In the genomic region with DNA sequence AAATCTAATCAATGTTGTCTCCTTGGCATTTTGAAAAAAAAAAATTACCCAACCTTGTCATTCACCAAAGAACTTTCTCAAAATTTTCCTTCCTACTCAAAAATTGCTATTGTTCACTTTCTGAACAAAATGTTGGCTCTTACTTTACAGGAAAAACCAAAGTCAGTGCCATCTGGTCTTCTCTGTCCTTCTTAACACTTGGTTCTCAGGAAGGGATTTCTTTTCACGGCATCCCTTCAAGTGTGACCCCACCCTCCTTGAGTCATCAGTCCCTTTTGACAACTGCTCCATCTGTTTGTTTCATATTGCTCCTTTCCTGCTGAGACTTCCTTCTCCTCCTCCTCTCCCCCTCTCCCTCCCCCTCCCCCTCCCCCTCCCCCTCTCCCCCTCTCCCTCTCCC, we compare ENCODE assay signal across 22 mouse cellular contexts.
DNase-seq lines count a peak whose midpoint lies in the region; ATAC-seq and TF ChIP-seq lines count a peak whose summit lies in the region.
"Had no signal": no experiment of that assay in that cellular context is flagged by ENCODE, and none has a peak within 500 bp of the region (broad histone marks: within the 10 kb centered on the region; RNA-seq: fewer than 3 reads in every experiment).

No protein-coding gene starts in this region.

- H3K27me3 ChIP-seq in forebrain, embryonic 16.5 days (replicated peaks; ENCODE audit: control insufficient read depth, insufficient read depth, low read length), result no peaks in the 10 kb centered on the region
- H3K27me3 ChIP-seq: embryonic facial prominence, embryonic 12.5 days; embryonic facial prominence, embryonic 15.5 days; forebrain, embryonic 15.5 days; hindbrain, embryonic 12.5 days; hindbrain, embryonic 15.5 days had no signal

- H3K4me3 ChIP-seq in layer of hippocampus, adult 2 months, result no peak overlapping the region
- no peak overlapping the region for H3K4me3 ChIP-seq in forebrain, embryonic 16.5 days (replicated peaks; ENCODE audit: low read length)
- H3K4me3 ChIP-seq: embryonic facial prominence, embryonic 12.5 days; embryonic facial prominence, embryonic 15.5 days; forebrain, embryonic 15.5 days; gastrocnemius, adult 2 months; hindbrain, embryonic 12.5 days; hindbrain, embryonic 15.5 days had no signal

- peak overlapping the region; percentile 71; the same call in 1 of the 2 replicates for H3K27ac ChIP-seq in layer of hippocampus, adult 2 months
- H3K27ac ChIP-seq in forebrain, embryonic 16.5 days (ENCODE audit: low read length), result no peak overlapping the region
- H3K27ac ChIP-seq: embryonic facial prominence, embryonic 12.5 days; embryonic facial prominence, embryonic 15.5 days; forebrain, embryonic 15.5 days; gastrocnemius, adult 2 months; hindbrain, embryonic 12.5 days; hindbrain, embryonic 15.5 days had no signal

- no peak overlapping the region for H3K9ac ChIP-seq in forebrain, embryonic 16.5 days (replicated peaks; ENCODE audit: low read depth, low read length)
- H3K9ac ChIP-seq: embryonic facial prominence, embryonic 12.5 days; embryonic facial prominence, embryonic 15.5 days; forebrain, embryonic 15.5 days; hindbrain, embryonic 12.5 days; hindbrain, embryonic 15.5 days had no signal

- no peaks in the 10 kb centered on the region for H3K9me3 ChIP-seq in forebrain, embryonic 16.5 days (ENCODE audit: control insufficient read depth, low read length)
- H3K9me3 ChIP-seq: embryonic facial prominence, embryonic 12.5 days; embryonic facial prominence, embryonic 15.5 days; forebrain, embryonic 15.5 days; hindbrain, embryonic 12.5 days; hindbrain, embryonic 15.5 days had no signal

- ATAC-seq in forebrain, embryonic 16.5 days, result no peak
- ATAC-seq: activated CD4-positive, CD25-positive, alpha-beta regulatory T cell, adult 4 months; CD4-positive, CD25-positive, alpha-beta regulatory T cell, adult 4 months; forebrain, embryonic 15.5 days had no signal

- no peak for DNase-seq in layer of hippocampus, adult 2 months (ENCODE audit: low spot score in 2 of 2)
- DNase-seq in layer of hippocampus, postnatal 25 days (ENCODE audit: extremely low spot score in 1 of 2, low spot score in 1 of 2), result no peak
- DNase-seq in right cerebral cortex, adult 18-20 months, result peak; percentile 67
- DNase-seq in right cerebral cortex, postnatal 14 days, result no peak
- DNase-seq in brain, embryonic 14.5 days (ENCODE audit: low read depth), result peak; percentile 35
- DNase-seq: adrenal gland, adult 8-10 months; adrenal gland, postnatal 25 days; cerebellum, adult 11 months; cerebellum, adult 2 months; cerebellum, adult 9-11 months; cerebellum, postnatal 25 days; gastrocnemius, adult 2 months; gastrocnemius, postnatal 14 days had no signal

- TF ChIP-seq POLR2A in brain, embryonic 14.5 days (IDR thresholded peaks at IDR 0.05; ENCODE audit: borderline replicate concordance, extremely low read depth, insufficient read depth, insufficient read length, poor library complexity, severe bottlenecking), result no peak

- no peaks in the 10 kb centered on the region for H3K36me3 ChIP-seq in forebrain, embryonic 16.5 days (ENCODE audit: control insufficient read depth, insufficient read depth)
- H3K36me3 ChIP-seq: embryonic facial prominence, embryonic 12.5 days; embryonic facial prominence, embryonic 15.5 days; forebrain, embryonic 15.5 days; hindbrain, embryonic 12.5 days; hindbrain, embryonic 15.5 days had no signal

- H3K4me2 ChIP-seq in forebrain, embryonic 16.5 days (ENCODE audit: low read length), result no peak overlapping the region
- H3K4me2 ChIP-seq: embryonic facial prominence, embryonic 12.5 days; embryonic facial prominence, embryonic 15.5 days; forebrain, embryonic 15.5 days; heart, embryonic 11.5 days; hindbrain, embryonic 12.5 days; hindbrain, embryonic 15.5 days had no signal

- no peak for TF ChIP-seq CTCF in layer of hippocampus, adult 2 months (conservative IDR thresholded peaks at IDR 0.05)
- TF ChIP-seq CTCF in brain, embryonic 14.5 days (IDR thresholded peaks at IDR 0.05; ENCODE audit: borderline replicate concordance, extremely low read depth, insufficient read depth, insufficient read length), result no peak

- WGBS in forebrain, embryonic 16.5 days, result 47% methylated on average over 1 of the region's 1 CpGs

- no peaks in the 10 kb centered on the region for H3K4me1 ChIP-seq in forebrain, embryonic 16.5 days (replicated peaks; ENCODE audit: control insufficient read depth, insufficient read depth, low read length)
- H3K4me1 ChIP-seq: embryonic facial prominence, embryonic 12.5 days; embryonic facial prominence, embryonic 15.5 days; forebrain, embryonic 15.5 days; hindbrain, embryonic 12.5 days; hindbrain, embryonic 15.5 days had no signal

Comparison
In these comparisons a context has a peak if more than half of its experiments do, and no peak if none do; other contexts are left out.
1. DNase-seq: peak in right cerebral cortex, adult 18-20 months (single experiment) and brain, embryonic 14.5 days (single experiment); none in layer of hippocampus, adult 2 months (0 of 2), layer of hippocampus, postnatal 25 days (0 of 2) and right cerebral cortex, postnatal 14 days (single experiment).